Comparison of ENCODE assay signal across 8 mouse cellular contexts in the genomic region with DNA sequence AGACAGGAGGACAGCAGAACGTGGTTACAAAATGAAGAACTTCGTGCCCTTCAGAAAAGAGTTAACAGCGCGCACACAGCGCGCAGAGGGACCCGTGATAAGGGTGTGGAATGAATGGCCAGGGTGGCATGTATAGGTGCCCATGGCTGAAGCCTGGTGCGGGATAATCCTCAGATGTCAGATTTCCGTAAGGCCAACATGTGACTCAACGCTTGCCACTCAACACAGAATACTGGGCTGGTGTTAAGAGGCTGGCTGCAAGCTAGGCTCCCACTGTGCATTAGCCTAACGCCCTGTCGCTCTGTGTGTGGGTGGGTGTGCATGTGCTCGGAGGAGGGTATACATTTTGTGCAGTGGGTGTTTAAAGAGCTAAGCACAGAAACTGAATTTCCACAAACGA. TPM values are rescaled to one million over a fixed set of nuclear protein-coding genes. Genes with fewer than 3 reads are reported as not detected.
DNase-seq lines count a peak whose midpoint lies in the region; ATAC-seq and TF ChIP-seq lines count a peak whose summit lies in the region.

No protein-coding gene starts in this region.

- H3K9ac ChIP-seq in heart, embryonic 11.5 days (ENCODE audit: low read depth, low read length): no peak overlapping the region

- no peaks in the 10 kb centered on the region for H3K9me3 ChIP-seq in heart, embryonic 11.5 days (replicated peaks; ENCODE audit: control insufficient read depth, low read length)

- peak overlapping the region; percentile 93 for H3K27ac ChIP-seq in gastrocnemius, adult 2 months
- 0 out of 2 replicates have a peak overlapping the region, but pooled peaks have one; percentile 10 for H3K27ac ChIP-seq in heart, embryonic 11.5 days (ENCODE audit: low read depth, low read length)

- WGBS in heart, embryonic 11.5 days (ENCODE audit: insufficient replicate concordance): 67% methylated on average over 14 of the region's 14 CpGs

- no peaks in the 10 kb centered on the region for H3K27me3 ChIP-seq in heart, embryonic 11.5 days (ENCODE audit: control insufficient read depth, insufficient read depth, low read length)

- TF ChIP-seq POLR2A in brain, embryonic 14.5 days (IDR thresholded peaks at IDR 0.05; ENCODE audit: borderline replicate concordance, extremely low read depth, insufficient read depth, insufficient read length, poor library complexity, severe bottlenecking): no peak

- no peak for ATAC-seq in heart, embryonic 11.5 days (replicated peaks; ENCODE audit: insufficient number of reproducible peaks, low FRiP score, low TSS enrichment)
- ATAC-seq in megakaryocyte-erythroid progenitor cell, adult 5-6 weeks (replicated peaks; ENCODE audit: low FRiP score, low TSS enrichment, poor library complexity, severe bottlenecking): 0 out of 2 replicates have a peak, but pooled peaks have one; percentile 14

- no peak overlapping the region for H3K4me2 ChIP-seq in heart, embryonic 11.5 days

- peaks cover 33% of the 10 kb centered on the region for H3K4me1 ChIP-seq in heart, embryonic 11.5 days (ENCODE audit: control insufficient read depth, insufficient read depth, low read length)

- no peak for TF ChIP-seq CTCF in gastrocnemius, adult 2 months (IDR thresholded peaks at IDR 0.05)
- TF ChIP-seq CTCF in brain, embryonic 14.5 days (IDR thresholded peaks at IDR 0.05; ENCODE audit: borderline replicate concordance, extremely low read depth, insufficient read depth, insufficient read length): no peak

- DNase-seq in gastrocnemius, adult 2 months: peak; percentile 58
- no peak for DNase-seq in gastrocnemius, postnatal 14 days
- DNase-seq in brain, embryonic 14.5 days (ENCODE audit: low read depth): peak; percentile 51
- DNase-seq in testis, postnatal 14 days (ENCODE audit: low spot score): no peak
- DNase-seq in T-cell, adult 2 months (ENCODE audit: low spot score): no peak
- DNase-seq in spleen, postnatal 14 days (ENCODE audit: low spot score in 2 of 2): no peak

- intact Hi-C loops in gastrocnemius, adult 2 months (cut with DNase I): loop anchor here (5.0 to 10.0 kb wide), 3 partner anchors 48 to 213 kb away; no protein-coding TSS in a partner anchor
- intact Hi-C loops in gastrocnemius, postnatal 14 days (cut with DNase I; ENCODE audit: low total_unique reads): no loop called here

- H3K4me3 ChIP-seq in gastrocnemius, adult 2 months: peak overlapping the region; percentile 68
- no peak overlapping the region for H3K4me3 ChIP-seq in heart, embryonic 11.5 days (ENCODE audit: low read depth, low read length)

- H3K36me3 ChIP-seq in heart, embryonic 11.5 days (ENCODE audit: control insufficient read depth, insufficient read depth, low read length): no peaks in the 10 kb centered on the region

RNA-seq across cellular contexts. Expression of gene Slc4a4, which starts 47.3 kb away (rescaled TPM):
- total RNA-seq in gastrocnemius, adult 2 months (2021): 10 to 100 TPM; 14.0 to 19.8 TPM
- 1 to 10 TPM; 4.7 to 6.0 TPM for total RNA-seq in gastrocnemius, postnatal 14 days (2021)
- polyA plus RNA-seq in brain, embryonic 14.5 days (2012; rRNA removed): 2.5 and 6.3 TPM in 2 replicates
- polyA plus RNA-seq in heart, embryonic 11.5 days (2014; fragmentation: Nextera tagmentation; extraction: Ambion mirVana): 2.9 and 3.4 TPM in 2 replicates
- total RNA-seq in megakaryocyte-erythroid progenitor cell, adult 5-6 weeks (2014; fragmentation: Nextera tagmentation): not detected in 2 replicates
- not detected in 2 replicates for total RNA-seq in megakaryocyte-erythroid progenitor cell, adult 5-6 weeks (2017)

Comparison
In these comparisons a context has a peak if more than half of its experiments do, and no peak if none do; other contexts are left out.
1. DNase-seq: peak in gastrocnemius, adult 2 months (single experiment) and brain, embryonic 14.5 days (single experiment); none in gastrocnemius, postnatal 14 days (single experiment), testis, postnatal 14 days (single experiment), T-cell, adult 2 months (single experiment) and spleen, postnatal 14 days (0 of 2).
2. RNA of gene Slc4a4, which starts 47.3 kb away (total RNA-seq): 14.0 to 19.8 TPM in gastrocnemius, adult 2 months and 4.7 to 6.0 TPM in gastrocnemius, postnatal 14 days; not detected in megakaryocyte-erythroid progenitor cell, adult 5-6 weeks; every median in the first group is over 4 times any median in the second.